Mouse (Mus musculus) CH12.LX (cell line): ENCODE data around the gene Ociad1. TPM values are rescaled to one million over a fixed set of nuclear protein-coding genes. Genes with fewer than 3 reads are reported as not detected.

Experiments used
- DNase-seq: peaks from one replicate; pipeline ENCODE4 v3.0.0-alpha.2; 2013; ENCODE audit errors: extremely low read depth
- H3K27ac ChIP-seq: 2 replicates; pipeline ENCODE4 v1.5.1; 2012; ENCODE audit warnings: low read depth, mild to moderate bottlenecking, control low read depth, moderate library complexity; ENCODE audit not compliant: insufficient read depth
- H3K27me3 ChIP-seq: replicated peaks from 2 replicates; pipeline ENCODE3; 2012; ENCODE audit warnings: inconsistent platforms
- H3K36me3 ChIP-seq, 2 experiments: replicated peaks in 1 of 2; 2 replicates each; pipeline versions ENCODE3 to v1.6.1; 2012; ENCODE audit warnings: inconsistent platforms in 1 of 2, low read length in 1 of 2, mild to moderate bottlenecking in 1 of 2, mixed read lengths in 1 of 2, moderate library complexity in 1 of 2; ENCODE audit not compliant: control insufficient read depth in 1 of 2, insufficient read depth in 1 of 2
- H3K4me1 ChIP-seq, 2 experiments: 2 replicates each; pipeline ENCODE4 v1.6.1; 2012; ENCODE audit warnings: inconsistent platforms in 1 of 2, moderate library complexity in 1 of 2; ENCODE audit not compliant: insufficient read depth in 2 of 2, control insufficient read depth in 1 of 2
- H3K4me2 ChIP-seq: 2 replicates; pipeline ENCODE4 v1.6.1; 2012; ENCODE audit warnings: low read depth, mild to moderate bottlenecking, control low read depth; ENCODE audit not compliant: poor library complexity, insufficient read depth, severe bottlenecking
- H3K4me3 ChIP-seq, 3 experiments: fragments of 150-350 bp in 1 of 3; sonication (generic) in 1 of 3; replicated peaks in 1 of 3; 2 replicates each; pipeline versions ENCODE3 to v1.5.1; 2011 to 2012; ENCODE audit warnings: low read depth in 2 of 3, low read length in 2 of 3, mild to moderate bottlenecking in 2 of 3, moderate library complexity in 2 of 3, control low read depth in 1 of 3, improper control_type of control experiment in 1 of 3, inconsistent platforms in 1 of 3, mixed read lengths in 1 of 3; ENCODE audit not compliant: poor library complexity in 1 of 3
- H3K79me2 ChIP-seq: replicated peaks from 2 replicates; pipeline ENCODE4 v1.6.1; 2012; ENCODE audit warnings: mild to moderate bottlenecking, moderate library complexity; ENCODE audit not compliant: control insufficient read depth, poor library complexity, insufficient read depth, severe bottlenecking; ENCODE audit errors: extremely low read depth
- H3K9ac ChIP-seq: 2 replicates; pipeline ENCODE4 v1.6.1; 2012; ENCODE audit warnings: low read depth, mild to moderate bottlenecking, control low read depth, moderate library complexity; ENCODE audit not compliant: insufficient read depth
- H3K9me3 ChIP-seq: replicated peaks from 2 replicates; pipeline ENCODE3; 2012; ENCODE audit warnings: low read length, inconsistent platforms, mixed read lengths
- BHLHE40 ChIP-seq: IDR thresholded peaks from 2 replicates; pipeline ENCODE4 v1.6.1; 2011; ENCODE audit warnings: mild to moderate bottlenecking, low read depth, low read length, improper control_type of control experiment
- CHD1 ChIP-seq: IDR thresholded peaks from 2 replicates; pipeline ENCODE4 v1.6.1; 2012; ENCODE audit warnings: low read depth, low read length, improper control_type of control experiment, inconsistent platforms
- E2F4 ChIP-seq: IDR thresholded peaks from 2 replicates; pipeline ENCODE4 v1.6.1; 2011; ENCODE audit warnings: low read depth, low read length, improper control_type of control experiment; ENCODE audit not compliant: insufficient replicate concordance
- ELF1 ChIP-seq: IDR thresholded peaks from 2 replicates; pipeline ENCODE4 v1.6.1; 2014; ENCODE audit warnings: low read depth, mild to moderate bottlenecking, inconsistent platforms, low read length, improper control_type of control experiment
- IRF4 ChIP-seq: IDR thresholded peaks from 2 replicates; pipeline ENCODE4 v1.6.1; 2014; ENCODE audit warnings: low read depth, mild to moderate bottlenecking, inconsistent platforms, low read length, improper control_type of control experiment
- JUND ChIP-seq: conservative IDR thresholded peaks from 2 replicates; pipeline ENCODE4 v1.6.1; 2011; ENCODE audit warnings: low read depth, low read length, improper control_type of control experiment
- KAT2A ChIP-seq: IDR thresholded peaks from 2 replicates; pipeline ENCODE4 v1.6.1; 2012; ENCODE audit warnings: low read length, improper control_type of control experiment, inconsistent platforms; ENCODE audit not compliant: insufficient replicate concordance
- MAFK ChIP-seq: IDR thresholded peaks from 2 replicates; pipeline ENCODE4 v1.6.1; 2011; ENCODE audit warnings: low read length, improper control_type of control experiment; ENCODE audit not compliant: insufficient replicate concordance
- MAX ChIP-seq: IDR thresholded peaks from 2 replicates; pipeline ENCODE4 v1.6.1; 2011; ENCODE audit warnings: low read length, improper control_type of control experiment
- MYC ChIP-seq: IDR thresholded peaks from 2 replicates; pipeline ENCODE4 v1.6.1; 2011; ENCODE audit warnings: low read depth, mild to moderate bottlenecking, improper control_type of control experiment, low read length
- NRF1 ChIP-seq: IDR thresholded peaks from 2 replicates; pipeline ENCODE4 v1.6.1; 2014; ENCODE audit warnings: low read depth, mild to moderate bottlenecking, inconsistent platforms, low read length, improper control_type of control experiment, moderate library complexity
- PAX5 ChIP-seq: IDR thresholded peaks from 2 replicates; pipeline ENCODE4 v1.6.1; 2012; ENCODE audit warnings: low read length, inconsistent platforms, mixed read lengths
- POLR2AphosphoS2 ChIP-seq: IDR thresholded peaks from 2 replicates; pipeline ENCODE4 v1.6.1; 2011; ENCODE audit warnings: low read depth, low read length, improper control_type of control experiment
- RAD21 ChIP-seq: IDR thresholded peaks from 2 replicates; pipeline ENCODE4 v1.6.1; 2011; ENCODE audit warnings: low read depth, mild to moderate bottlenecking, low read length, improper control_type of control experiment, moderate library complexity
- RCOR1 ChIP-seq: conservative IDR thresholded peaks from 2 replicates; pipeline ENCODE4 v1.6.1; 2012; ENCODE audit warnings: low read depth, mild to moderate bottlenecking, inconsistent platforms, low read length, improper control_type of control experiment
- SIN3A ChIP-seq: IDR thresholded peaks from 2 replicates; pipeline ENCODE4 v1.6.1; 2012; ENCODE audit warnings: low read length, improper control_type of control experiment, inconsistent platforms
- SMC3 ChIP-seq: IDR thresholded peaks from 2 replicates; pipeline ENCODE4 v1.6.1; 2011; ENCODE audit warnings: low read depth, low read length, improper control_type of control experiment
- TBP ChIP-seq: conservative IDR thresholded peaks from 2 replicates; pipeline ENCODE4 v1.6.1; 2011; ENCODE audit warnings: low read depth, low read length, improper control_type of control experiment
- UBTF ChIP-seq: IDR thresholded peaks from 2 replicates; pipeline ENCODE4 v1.6.1; 2012; ENCODE audit warnings: low read depth, mild to moderate bottlenecking, inconsistent platforms, low read length, improper control_type of control experiment, moderate library complexity
- USF1 ChIP-seq: IDR thresholded peaks from 2 replicates; pipeline ENCODE4 v1.6.1; 2014; ENCODE audit warnings: low read depth, mild to moderate bottlenecking, inconsistent platforms, low read length, improper control_type of control experiment
- dilution Hi-C: fragments of 300-500 bp; cut with MboI; formaldehyde crosslinking; loops from 2 replicates; pipeline ENCODE4 v1.14.3; 2020; ENCODE audit warnings: low sequenced_read_pairs; ENCODE audit not compliant: extremely low pct_unique_long_range_greater_than_20kb, extremely low pct_ligation_motif_present
- in situ Hi-C: fragments of 300-500 bp; cut with MboI; formaldehyde crosslinking; loops from 3 replicates; pipeline ENCODE4 v1.14.3; 2019; ENCODE audit warnings: low sequenced_read_pairs, low pct_ligation_motif_present, low pct_unique_long_range_greater_than_20kb, mixed read lengths
- polyA plus RNA-seq: library from polyadenylated mRNA; unstranded; fragments of >175 nt; gene quantifications from 2 replicates; pipeline ENCODE4 v1.2.1, GENCODE M21; 2012; ENCODE audit warnings: low read depth; ENCODE audit not compliant: insufficient read length
- total RNA-seq, 2 experiments: library from RNA; depleted of rRNA; stranded (reverse); fragments of 300-350 nt in 1 of 2; fragments of >200 nt in 1 of 2; gene quantifications; 2 replicates each; pipeline ENCODE4 v1.2.3; 2012 to 2014

Ociad1 gene
- total and polyA plus RNA-seq, 3 experiments: 153 to 329 (median 292) TPM

DNA sequence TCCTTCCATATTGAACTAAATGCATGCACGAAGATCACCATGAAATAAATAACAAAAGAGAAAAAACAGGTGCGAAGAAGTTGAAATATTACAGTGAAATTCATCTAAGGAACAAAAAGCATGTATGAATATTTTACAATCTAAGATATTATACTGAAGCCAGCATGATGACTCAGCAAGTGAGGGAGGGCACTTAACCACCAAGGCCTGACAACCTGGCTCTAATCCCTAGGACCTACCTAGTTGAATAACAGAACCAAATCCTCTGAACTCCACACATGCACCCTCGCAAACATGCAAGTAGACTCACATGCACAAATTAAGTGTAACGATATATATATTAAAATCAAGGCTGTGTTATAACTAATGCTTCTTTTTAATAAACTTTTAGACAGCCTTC is 43.2 kb upstream of the Ociad1 start:
- Histone ChIP-seq H3K79me2 (peaks cover 40% of the 10 kb centered on the region), H3K9me3 (no peaks in the 10 kb centered on the region), H3K27me3 (no peaks in the 10 kb centered on the region), H3K4me2 (no peak overlapping the region), H3K27ac (no peak overlapping the region), H3K4me3 (no peak overlapping the region), H3K36me3 (peaks cover 0 to 37% of the 10 kb centered on the region in 2 experiments), H3K4me1 (peaks cover 4 to 44% of the 10 kb centered on the region in 2 experiments; a peak in 3 of 4 replicates), H3K9ac (no peak overlapping the region)
- DNase-seq: no peak
- in situ Hi-C loops (no loop called here), dilution Hi-C loops (no loop called here)
- TF ChIP-seq RAD21: no peak
- TF ChIP-seq MAFK: no peak
- TF ChIP-seq TBP: no peak
- TF ChIP-seq SIN3A: no peak
- no peak for TF ChIP-seq PAX5
- TF ChIP-seq JUND: no peak
- no peak for TF ChIP-seq USF1
- TF ChIP-seq IRF4: no peak
- no peak for TF ChIP-seq BHLHE40
- TF ChIP-seq NRF1: no peak
- no peak for TF ChIP-seq E2F4
- TF ChIP-seq RCOR1: no peak
- no peak for TF ChIP-seq KAT2A
- TF ChIP-seq CHD1: no peak
- no peak for TF ChIP-seq ELF1
- no peak for TF ChIP-seq UBTF

GRCm38 (mm10) chr5:73252739-73253138 is 39.8 kb upstream of the Ociad1 start:
- TF ChIP-seq MYC (no peak), SMC3 (no peak), RAD21 (no peak), PAX5 (no peak), POLR2AphosphoS2 (no peak), MAX (no peak), RCOR1 (no peak)
- TF ChIP-seq, all 38 proteins: peak for 0
- Histone ChIP-seq H3K4me2 (no peak overlapping the region), H3K9ac (no peak overlapping the region), H3K27ac (no peak overlapping the region), H3K4me3 (no peak overlapping the region), H3K36me3 (peaks cover 0 to 24% of the 10 kb centered on the region in 2 experiments), H3K79me2 (peaks cover 49% of the 10 kb centered on the region), H3K9me3 (no peaks in the 10 kb centered on the region), H3K4me1 (peaks cover 4 to 37% of the 10 kb centered on the region in 2 experiments; a peak in 3 of 4 replicates), H3K27me3 (no peaks in the 10 kb centered on the region)
- no peak for DNase-seq
- in situ Hi-C loops: loop anchor here (10.0 kb wide), 1 partner anchor 48 kb away; no protein-coding TSS in a partner anchor
- dilution Hi-C loops: no loop called here
